Mouse (Mus musculus): ENCODE results near the gene Map1a.

DNA sequence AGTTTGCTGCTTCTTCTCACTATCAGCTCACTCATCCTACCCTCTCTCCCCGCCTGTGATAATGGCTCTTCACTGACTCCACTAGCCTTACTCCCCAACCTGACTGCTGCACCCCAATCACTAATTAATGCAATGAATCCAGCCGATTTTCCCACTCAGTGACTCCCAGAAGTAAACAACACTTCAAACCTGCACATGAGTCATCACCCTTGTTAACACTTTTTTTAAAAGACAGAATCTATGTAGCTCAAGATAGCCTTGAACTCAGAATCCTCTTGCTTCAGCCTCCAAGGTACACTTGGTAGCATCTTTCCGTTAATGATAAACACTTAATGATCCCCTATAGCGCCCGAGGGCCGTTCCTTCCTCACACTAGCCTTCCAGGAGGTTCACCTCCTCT lies 65.0 kb downstream of the Map1a start:
- no peak for TF ChIP-seq CTCF (IDR thresholded peaks at IDR 0.05; ENCODE audit: low read depth)
- no peak for TF ChIP-seq EP300 (optimal IDR thresholded peaks at IDR 0.05)
